Mouse (Mus musculus) embryonic facial prominence, embryonic 14.5 days (tissue): ENCODE measurements at regions not wholly inside any gene's neighbourhood (a gene's known extent, or its start where the extent isn't known, plus 50 kb on each side); places are given as distances from the start of the nearest gene placed in this dataset.

Experiments used
- ATAC-seq: fragments of 200-750 bp; cut with Nextera tagmentation; 2 replicates; pipeline ENCODE4 v1.8.0; 2017; ENCODE audit warnings: low read depth, moderate number of reproducible peaks, moderate TSS enrichment
- DNase-seq: peaks from one replicate; pipeline ENCODE4 v3.0.0-alpha.2; 2015; ENCODE audit warnings: low spot score
- H3K27ac ChIP-seq: fragments of 300-500 bp; sonication (generic); replicated peaks from 2 replicates; pipeline ENCODE4 v1.5.1; 2014; ENCODE audit warnings: low read depth, mild to moderate bottlenecking, low read length, moderate library complexity
- H3K27me3 ChIP-seq: fragments of 300-500 bp; sonication (generic); replicated peaks from 2 replicates; pipeline ENCODE4 v1.6.1; 2014; ENCODE audit warnings: low read length; ENCODE audit not compliant: control insufficient read depth, insufficient read depth
- H3K36me3 ChIP-seq: fragments of 300-500 bp; sonication (generic); 2 replicates; pipeline ENCODE4 v1.6.1; 2014; ENCODE audit warnings: low read length, mixed read lengths; ENCODE audit not compliant: control insufficient read depth, insufficient read depth
- H3K4me1 ChIP-seq: fragments of 300-500 bp; sonication (generic); 2 replicates; pipeline ENCODE4 v1.6.1; 2014; ENCODE audit warnings: antibody characterized with exemption, low read length; ENCODE audit not compliant: control insufficient read depth, insufficient read depth
- H3K4me2 ChIP-seq: fragments of 300-500 bp; sonication (generic); 2 replicates; pipeline ENCODE4 v1.6.1; 2014; ENCODE audit warnings: low read depth, mild to moderate bottlenecking, low read length, moderate library complexity, mixed read lengths
- H3K4me3 ChIP-seq: fragments of 300-500 bp; sonication (generic); 2 replicates; pipeline ENCODE4 v1.5.1; 2014; ENCODE audit warnings: low read depth, mild to moderate bottlenecking, low read length
- H3K9ac ChIP-seq: fragments of 300-500 bp; sonication (generic); 2 replicates; pipeline ENCODE4 v1.6.1; 2014; ENCODE audit warnings: low read depth, mild to moderate bottlenecking, low read length, moderate library complexity, mixed read lengths
- H3K9me3 ChIP-seq: fragments of 300-500 bp; sonication (generic); 2 replicates; pipeline ENCODE4 v1.6.1; 2016; ENCODE audit warnings: low read length; ENCODE audit not compliant: control insufficient read depth
- WGBS: fragments of 180-500 bp; shearing (Covaris S2); extraction: QIAGEN DNeasy Blood & Tissue Kit; methylation state at CpG from one replicate; pipeline ENCODE4 v1.1.7; 2014; 5-methylcytosine and 5-hydroxymethylcytosine counted together

GRCm38 (mm10) chr2:170652128-170652527 is 50.3 kb upstream of the 4930470P17Rik start:
- 73% methylated on average over 11 of the region's 11 CpGs for WGBS
- Histone ChIP-seq H3K9ac (no peak overlapping the region), H3K4me2 (no peak overlapping the region), H3K4me1 (peaks cover 5% of the 10 kb centered on the region; the same call in 1 of the 2 replicates), H3K27ac (no peak overlapping the region), H3K4me3 (no peak overlapping the region), H3K27me3 (no peaks in the 10 kb centered on the region), H3K36me3 (no peaks in the 10 kb centered on the region), H3K9me3 (no peaks in the 10 kb centered on the region; the same call in 1 of the 2 replicates)
- DNase-seq (peak; percentile 56), ATAC-seq (no peak)
